Mouse (Mus musculus) layer of hippocampus, adult 2 months (tissue): ENCODE results near the gene Mrpl21. TPM values are rescaled to one million over a fixed set of nuclear protein-coding genes. Genes with fewer than 3 reads are reported as not detected.

Source experiments
- DNase-seq, 2 experiments: peaks; one replicate each; pipeline ENCODE4 v3.0.0; 2022; ENCODE audit warnings: low spot score in 2 of 2
- H3K27ac ChIP-seq: fragments of 200-600 bp; 2 replicates; pipeline ENCODE4 v1.8.1; 2022
- H3K4me3 ChIP-seq: fragments of 200-600 bp; 2 replicates; pipeline ENCODE4 v1.8.1; 2022; ENCODE audit warnings: mild to moderate bottlenecking
- CTCF ChIP-seq: fragments of 200-600 bp; conservative IDR thresholded peaks from 2 replicates; pipeline ENCODE4 v1.8.1; 2022; ENCODE audit warnings: antibody characterized with exemption, mild to moderate bottlenecking, moderate library complexity
- long read RNA-seq, 2 experiments: library from polyadenylated mRNA; stranded (forward); transcript quantifications; one replicate each; pipeline ENCODE4 v2.0.0; 2021; ENCODE audit warnings: borderline mapping rate in 2 of 2
- total RNA-seq, 2 experiments: library from RNA; stranded (reverse); gene quantifications; 2 replicates each; pipeline ENCODE4 v1.2.3; 2021

Mrpl21 gene
- 10 to 100 TPM; 47.6 to 54.4 TPM for total RNA-seq
- long read RNA-seq, experiment 1, transcript Mrpl21-201 (7 exons, 802 nt), result major isoform, 27 of 33 reads
- long read RNA-seq, experiment 1, partial matches to known transcripts, result 1 of 33 reads
- long read RNA-seq, experiment 1, other reads (novel, unspliced or antisense), result 4 of 33 reads
- long read RNA-seq, experiment 2, transcript Mrpl21-201 (7 exons, 802 nt), result major isoform, 38 of 42 reads
- long read RNA-seq, experiment 2, partial matches to known transcripts, result 0 of 42 reads
- long read RNA-seq, experiment 2, other reads (novel, unspliced or antisense), result 3 of 42 reads

- H3K27ac ChIP-seq, result peak within 1 kb of the TSS; percentile 85
- peak; percentile 87 to 93 for DNase-seq
- no peak for TF ChIP-seq CTCF
- peak within 1 kb of the TSS; percentile 95 for H3K4me3 ChIP-seq
Measured at GRCm38 (mm10) chr19:3282572-3283467, at the start of gene Mrpl21, which contains the start of gene Ighmbp2. TSS of gene Mrpl21 (plus strand) at chr19:3282901. TSS of gene Ighmbp2 (minus strand) at chr19:3283017.

GRCm38 (mm10) chr19:3260016-3260415 lies 22.7 kb upstream of the Mrpl21 start:
- TF ChIP-seq CTCF, result no peak
- no peak overlapping the region for H3K4me3 ChIP-seq
- H3K27ac ChIP-seq, result no peak overlapping the region
- no peak for DNase-seq

- TF ChIP-seq CTCF, result no peak
- no peak for DNase-seq
- H3K4me3 ChIP-seq, result no peak overlapping the region
- no peak overlapping the region for H3K27ac ChIP-seq
Measured at GRCm38 (mm10) chr19:3260591-3260990, 22.1 kb upstream of the Mrpl21 start.

- Histone ChIP-seq H3K4me3 (no peak overlapping the region), H3K27ac (no peak overlapping the region)
- no peak for TF ChIP-seq CTCF
- no peak for DNase-seq
Measured at GRCm38 (mm10) chr19:3261336-3261735, 21.4 kb upstream of the Mrpl21 start.

- Histone ChIP-seq H3K4me3 (no peak overlapping the region), H3K27ac (no peak overlapping the region)
- no peak for TF ChIP-seq CTCF
- no peak for DNase-seq
Measured at GRCm38 (mm10) chr19:3261764-3262525, 20.8 kb upstream of the Mrpl21 start.

GRCm38 (mm10) chr19:3264348-3264747 lies 18.4 kb upstream of the Mrpl21 start:
- no peak for TF ChIP-seq CTCF
- no peak for DNase-seq
- H3K4me3 ChIP-seq, result no peak overlapping the region
- H3K27ac ChIP-seq, result no peak overlapping the region

- DNase-seq, result no peak
- no peak for TF ChIP-seq CTCF
- Histone ChIP-seq H3K27ac (no peak overlapping the region), H3K4me3 (no peak overlapping the region)
Measured at GRCm38 (mm10) chr19:3265180-3265579, 17.5 kb upstream of the Mrpl21 start.

- no peak overlapping the region for H3K27ac ChIP-seq
- no peak for TF ChIP-seq CTCF
- no peak overlapping the region for H3K4me3 ChIP-seq
- DNase-seq, result no peak
Measured at GRCm38 (mm10) chr19:3266136-3266535, 16.6 kb upstream of the Mrpl21 start.

- H3K4me3 ChIP-seq, result no peak overlapping the region
- H3K27ac ChIP-seq, result no peak overlapping the region
- DNase-seq, result no peak
- no peak for TF ChIP-seq CTCF
Measured at GRCm38 (mm10) chr19:3266676-3267075, 16.0 kb upstream of the Mrpl21 start.

GRCm38 (mm10) chr19:3267340-3267739 lies 15.4 kb upstream of the Mrpl21 start:
- no peak for DNase-seq
- Histone ChIP-seq H3K27ac (no peak overlapping the region), H3K4me3 (no peak overlapping the region)
- no peak for TF ChIP-seq CTCF

- no peak overlapping the region for H3K27ac ChIP-seq
- TF ChIP-seq CTCF, result no peak
- H3K4me3 ChIP-seq, result no peak overlapping the region
- no peak for DNase-seq
Measured at GRCm38 (mm10) chr19:3268218-3268980, 14.3 kb upstream of the Mrpl21 start.

- Histone ChIP-seq H3K4me3 (no peak overlapping the region), H3K27ac (no peak overlapping the region)
- DNase-seq, result no peak
- TF ChIP-seq CTCF, result no peak
Measured at GRCm38 (mm10) chr19:3269279-3269678, 13.4 kb upstream of the Mrpl21 start.

GRCm38 (mm10) chr19:3269803-3270202 lies 12.9 kb upstream of the Mrpl21 start:
- DNase-seq, result peak in 1 of 2 experiments; percentile 18
- H3K27ac ChIP-seq, result no peak overlapping the region
- H3K4me3 ChIP-seq, result no peak overlapping the region
- no peak for TF ChIP-seq CTCF
